Mouse (Mus musculus): Measurements from ENCODE around the gene Frmd4b. TPM values are rescaled to one million over a fixed set of nuclear protein-coding genes. Genes with fewer than 3 reads are reported as not detected.

Frmd4b gene
- polyA plus RNA-seq, 1 experiment: 8.2 TPM

GRCm38 (mm10) chr6:97520566-97520965 is 96.8 kb downstream of the Frmd4b start:
- WGBS: 54% methylated on average over 2 of the region's 2 CpGs
- no peak for DNase-seq
- H3K36me3 ChIP-seq (ENCODE audit: control insufficient read depth, insufficient read depth, low read length): no peaks in the 10 kb centered on the region
- H3K4me1 ChIP-seq (replicated peaks; ENCODE audit: control insufficient read depth, insufficient read depth, low read length): peaks cover 7% of the 10 kb centered on the region; the same call in 1 of the 2 replicates
- no peak overlapping the region for H3K4me3 ChIP-seq (ENCODE audit: control insufficient read depth, insufficient read depth, low read length)
- no peaks in the 10 kb centered on the region for H3K27me3 ChIP-seq (ENCODE audit: control insufficient read depth, insufficient read depth, low read length)
- H3K27ac ChIP-seq (ENCODE audit: control insufficient read depth, insufficient read depth, low read length): no peak overlapping the region
- TF ChIP-seq POLR2A (IDR thresholded peaks at IDR 0.05; ENCODE audit: control insufficient read depth, extremely low read depth, insufficient read depth, low read length, poor library complexity) (no peak), CTCF (IDR thresholded peaks at IDR 0.05; ENCODE audit: borderline replicate concordance, control insufficient read depth, extremely low read depth, insufficient read depth, low read length, poor library complexity) (no peak)

GRCm38 (mm10) chr6:97519553-97519952 is 97.8 kb downstream of the Frmd4b start:
- no peak overlapping the region for H3K4me3 ChIP-seq (ENCODE audit: control insufficient read depth, insufficient read depth, low read length)
- no peak for TF ChIP-seq POLR2A (IDR thresholded peaks at IDR 0.05; ENCODE audit: control insufficient read depth, extremely low read depth, insufficient read depth, low read length, poor library complexity)
- no peak for TF ChIP-seq CTCF (IDR thresholded peaks at IDR 0.05; ENCODE audit: borderline replicate concordance, control insufficient read depth, extremely low read depth, insufficient read depth, low read length, poor library complexity)
- no peak overlapping the region for H3K27ac ChIP-seq (ENCODE audit: control insufficient read depth, insufficient read depth, low read length)
- no peak for DNase-seq
- peaks cover 7% of the 10 kb centered on the region; the same call in 1 of the 2 replicates for H3K4me1 ChIP-seq (replicated peaks; ENCODE audit: control insufficient read depth, insufficient read depth, low read length)
- no peaks in the 10 kb centered on the region for H3K27me3 ChIP-seq (ENCODE audit: control insufficient read depth, insufficient read depth, low read length)
- WGBS: 96% methylated on average over 10 of the region's 10 CpGs
- no peaks in the 10 kb centered on the region for H3K36me3 ChIP-seq (ENCODE audit: control insufficient read depth, insufficient read depth, low read length)

- Histone ChIP-seq H3K4me3 (ENCODE audit: control insufficient read depth, insufficient read depth, low read length) (no peak overlapping the region), H3K36me3 (ENCODE audit: control insufficient read depth, insufficient read depth, low read length) (no peaks in the 10 kb centered on the region), H3K27ac (ENCODE audit: control insufficient read depth, insufficient read depth, low read length) (no peak overlapping the region), H3K27me3 (ENCODE audit: control insufficient read depth, insufficient read depth, low read length) (no peaks in the 10 kb centered on the region), H3K4me1 (replicated peaks; ENCODE audit: control insufficient read depth, insufficient read depth, low read length) (peaks cover 7% of the 10 kb centered on the region; the same call in 1 of the 2 replicates)
- 14% methylated on average over 2 of the region's 2 CpGs for WGBS
- DNase-seq: no peak
- no peak for TF ChIP-seq POLR2A (IDR thresholded peaks at IDR 0.05; ENCODE audit: control insufficient read depth, extremely low read depth, insufficient read depth, low read length, poor library complexity)
- no peak for TF ChIP-seq CTCF (IDR thresholded peaks at IDR 0.05; ENCODE audit: borderline replicate concordance, control insufficient read depth, extremely low read depth, insufficient read depth, low read length, poor library complexity)
These were observed 98.9 kb downstream of the Frmd4b start for GRCm38 (mm10) chr6:97518467-97518866.

- DNase-seq: no peak
- Histone ChIP-seq H3K4me1 (replicated peaks; ENCODE audit: control insufficient read depth, insufficient read depth, low read length) (peaks cover 7% of the 10 kb centered on the region; the same call in 1 of the 2 replicates), H3K4me3 (ENCODE audit: control insufficient read depth, insufficient read depth, low read length) (no peak overlapping the region), H3K36me3 (ENCODE audit: control insufficient read depth, insufficient read depth, low read length) (no peaks in the 10 kb centered on the region), H3K27ac (ENCODE audit: control insufficient read depth, insufficient read depth, low read length) (no peak overlapping the region), H3K27me3 (ENCODE audit: control insufficient read depth, insufficient read depth, low read length) (no peaks in the 10 kb centered on the region)
- no peak for TF ChIP-seq CTCF (IDR thresholded peaks at IDR 0.05; ENCODE audit: borderline replicate concordance, control insufficient read depth, extremely low read depth, insufficient read depth, low read length, poor library complexity)
- TF ChIP-seq POLR2A (IDR thresholded peaks at IDR 0.05; ENCODE audit: control insufficient read depth, extremely low read depth, insufficient read depth, low read length, poor library complexity): no peak
- 85% methylated on average over 12 of the region's 12 CpGs for WGBS
These were observed 99.6 kb downstream of the Frmd4b start for GRCm38 (mm10) chr6:97517616-97518235.

- 95% methylated on average over 5 of the region's 5 CpGs for WGBS
- TF ChIP-seq POLR2A (IDR thresholded peaks at IDR 0.05; ENCODE audit: control insufficient read depth, extremely low read depth, insufficient read depth, low read length, poor library complexity) (no peak), CTCF (IDR thresholded peaks at IDR 0.05; ENCODE audit: borderline replicate concordance, control insufficient read depth, extremely low read depth, insufficient read depth, low read length, poor library complexity) (no peak)
- H3K4me3 ChIP-seq (ENCODE audit: control insufficient read depth, insufficient read depth, low read length): no peak overlapping the region
- DNase-seq: no peak
- no peak overlapping the region for H3K27ac ChIP-seq (ENCODE audit: control insufficient read depth, insufficient read depth, low read length)
- H3K27me3 ChIP-seq (ENCODE audit: control insufficient read depth, insufficient read depth, low read length): no peaks in the 10 kb centered on the region
- no peaks in the 10 kb centered on the region for H3K36me3 ChIP-seq (ENCODE audit: control insufficient read depth, insufficient read depth, low read length)
- peaks cover 7% of the 10 kb centered on the region; the same call in 1 of the 2 replicates for H3K4me1 ChIP-seq (replicated peaks; ENCODE audit: control insufficient read depth, insufficient read depth, low read length)
These were observed 100.4 kb downstream of the Frmd4b start for GRCm38 (mm10) chr6:97516941-97517340.

GRCm38 (mm10) chr6:97510771-97511170 is 106.6 kb downstream of the Frmd4b start:
- no peak for TF ChIP-seq CTCF (IDR thresholded peaks at IDR 0.05; ENCODE audit: borderline replicate concordance, control insufficient read depth, extremely low read depth, insufficient read depth, low read length, poor library complexity)
- TF ChIP-seq POLR2A (IDR thresholded peaks at IDR 0.05; ENCODE audit: control insufficient read depth, extremely low read depth, insufficient read depth, low read length, poor library complexity): no peak
- WGBS: 89% methylated on average over 8 of the region's 8 CpGs
- peaks cover 2% of the 10 kb centered on the region; the same call in 1 of the 2 replicates for H3K4me1 ChIP-seq (replicated peaks; ENCODE audit: control insufficient read depth, insufficient read depth, low read length)
- DNase-seq: no peak
- H3K27me3 ChIP-seq (ENCODE audit: control insufficient read depth, insufficient read depth, low read length): no peaks in the 10 kb centered on the region
- no peak overlapping the region for H3K4me3 ChIP-seq (ENCODE audit: control insufficient read depth, insufficient read depth, low read length)
- H3K36me3 ChIP-seq (ENCODE audit: control insufficient read depth, insufficient read depth, low read length): no peaks in the 10 kb centered on the region
- no peak overlapping the region for H3K27ac ChIP-seq (ENCODE audit: control insufficient read depth, insufficient read depth, low read length)

Measured in thymus, adult 2 months (tissue).